Mouse (Mus musculus): ENCODE measurements around the gene Tmem178.

- TF ChIP-seq CTCF (IDR thresholded peaks at IDR 0.05; ENCODE audit: low read depth, low read length): no peak
- TF ChIP-seq POLR2A (IDR thresholded peaks at IDR 0.05; ENCODE audit: borderline replicate concordance, low read depth, low read length): no peak
Measured at GRCm38 (mm10) chr17:80982976-80983375, 38.5 kb downstream of the Tmem178 start.

Measured in bone marrow macrophage, adult 2 months (primary cell).